Mouse (Mus musculus): Measurements from ENCODE around the gene Nr0b2. TPM values are rescaled to one million over a fixed set of nuclear protein-coding genes. Genes with fewer than 3 reads are reported as not detected.

The Nr0b2 gene
- not detected for polyA plus RNA-seq (2015; fragmentation: Illumina TruSeq; extraction: RNeasy Lipid Tissue Mini Kit (QIAGEN cat#74804); ENCODE audit: low read depth, low replicate concordance)

GRCm38 (mm10) chr4:133552768-133553447 is at the start of gene Nr0b2:
Gene Nr0b2 (plus strand): TSS chr4:133553376.

GRCm38 (mm10) chr4:133518601-133519368 is 34.4 kb upstream of the Nr0b2 start, which contains the start of gene Kdf1:
Gene Kdf1 (plus strand): TSS chr4:133518963.

GRCm38 (mm10) chr4:133545272-133546231 is 7.6 kb upstream of the Nr0b2 start, which contains the start of gene Nudc:
Gene Nudc (minus strand): TSS chr4:133545996.

GRCm38 (mm10) chr4:133574070-133574842 is 21.1 kb downstream of the Nr0b2 start, which contains the start of gene Gpatch3:
Gene Gpatch3 (plus strand): TSS chr4:133574745.

GRCm38 (mm10) chr4:133584059-133584951 is 31.1 kb downstream of the Nr0b2 start, which contains the start of gene Gpn2:
Gene Gpn2 (plus strand): TSS chr4:133584362.

GRCm38 (mm10) chr4:133601721-133602218 is 48.6 kb downstream of the Nr0b2 start, which contains the start of gene Sfn:
Gene Sfn (minus strand): TSS chr4:133602168.

Other genes with a start within 250 kb of the Nr0b2 start
- gene Wdtc1, start 199.9 kb upstream of the Nr0b2 start, polyA plus RNA-seq (2015; fragmentation: Illumina TruSeq; extraction: RNeasy Lipid Tissue Mini Kit (QIAGEN cat#74804); ENCODE audit: low read depth, low replicate concordance): 36.3 TPM
- 30.9 TPM for gene Slc9a1, start 183.7 kb upstream of the Nr0b2 start, polyA plus RNA-seq (2015; fragmentation: Illumina TruSeq; extraction: RNeasy Lipid Tissue Mini Kit (QIAGEN cat#74804); ENCODE audit: low read depth, low replicate concordance)
- not detected for gene Tent5b, start 73.2 kb upstream of the Nr0b2 start, polyA plus RNA-seq (2015; fragmentation: Illumina TruSeq; extraction: RNeasy Lipid Tissue Mini Kit (QIAGEN cat#74804); ENCODE audit: low read depth, low replicate concordance)
- gene Trnp1, start 54.8 kb upstream of the Nr0b2 start, polyA plus RNA-seq (2015; fragmentation: Illumina TruSeq; extraction: RNeasy Lipid Tissue Mini Kit (QIAGEN cat#74804); ENCODE audit: low read depth, low replicate concordance): 286 TPM
- gene Kdf1, start 34.4 kb upstream of the Nr0b2 start, polyA plus RNA-seq (2015; fragmentation: Illumina TruSeq; extraction: RNeasy Lipid Tissue Mini Kit (QIAGEN cat#74804); ENCODE audit: low read depth, low replicate concordance): 0.27 TPM
- 177 TPM for gene Nudc, start 7.4 kb upstream of the Nr0b2 start, polyA plus RNA-seq (2015; fragmentation: Illumina TruSeq; extraction: RNeasy Lipid Tissue Mini Kit (QIAGEN cat#74804); ENCODE audit: low read depth, low replicate concordance)
- gene Gpatch3, start 21.4 kb downstream of the Nr0b2 start, polyA plus RNA-seq (2015; fragmentation: Illumina TruSeq; extraction: RNeasy Lipid Tissue Mini Kit (QIAGEN cat#74804); ENCODE audit: low read depth, low replicate concordance): 7.6 TPM
- gene Gpn2, start 31.0 kb downstream of the Nr0b2 start, polyA plus RNA-seq (2015; fragmentation: Illumina TruSeq; extraction: RNeasy Lipid Tissue Mini Kit (QIAGEN cat#74804); ENCODE audit: low read depth, low replicate concordance): 11.5 TPM
- 1.0 TPM for gene Sfn, start 48.8 kb downstream of the Nr0b2 start, polyA plus RNA-seq (2015; fragmentation: Illumina TruSeq; extraction: RNeasy Lipid Tissue Mini Kit (QIAGEN cat#74804); ENCODE audit: low read depth, low replicate concordance)
- 37.2 TPM for gene Zdhhc18, start 96.8 kb downstream of the Nr0b2 start, polyA plus RNA-seq (2015; fragmentation: Illumina TruSeq; extraction: RNeasy Lipid Tissue Mini Kit (QIAGEN cat#74804); ENCODE audit: low read depth, low replicate concordance)
- 6.7 TPM for gene Pigv, start 119.3 kb downstream of the Nr0b2 start, polyA plus RNA-seq (2015; fragmentation: Illumina TruSeq; extraction: RNeasy Lipid Tissue Mini Kit (QIAGEN cat#74804); ENCODE audit: low read depth, low replicate concordance)
- 31.9 TPM for gene Arid1a, start 203.4 kb downstream of the Nr0b2 start, polyA plus RNA-seq (2015; fragmentation: Illumina TruSeq; extraction: RNeasy Lipid Tissue Mini Kit (QIAGEN cat#74804); ENCODE audit: low read depth, low replicate concordance)